Mouse (Mus musculus): ENCODE data around the gene Thtpa. TPM values are rescaled to one million over a fixed set of nuclear protein-coding genes. Genes with fewer than 3 reads are reported as not detected.
A peak's percentile ranks its signal among the peaks of the same experiment; 100 is the strongest.

Gene Thtpa
- polyA plus RNA-seq, 1 experiment from 2014 or later: 22.8 TPM

DNA sequence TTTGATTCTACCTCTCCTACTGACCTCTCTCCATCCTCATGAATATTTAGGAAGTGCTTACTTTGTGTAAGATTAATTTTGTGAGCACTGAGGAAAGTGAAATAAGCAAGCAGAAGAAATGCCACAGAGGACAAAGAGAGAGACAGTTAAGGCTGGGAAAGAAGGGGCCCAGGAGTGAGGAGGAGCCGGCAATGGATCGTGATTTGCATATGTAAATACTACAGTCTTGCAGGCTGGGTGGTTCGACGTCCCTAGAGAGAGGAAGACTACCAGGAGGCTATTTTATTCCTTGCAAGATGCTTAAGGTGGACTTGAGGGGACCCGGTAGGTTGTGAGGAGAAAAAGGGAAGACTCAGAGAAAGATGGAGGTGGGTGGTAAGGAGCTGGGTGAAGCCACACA is 13.5 kb upstream of the Thtpa start:
- H3K4me1 ChIP-seq: peaks cover 37% of the 10 kb centered on the region
- H3K27ac ChIP-seq (replicated peaks): no peak overlapping the region
- no peak overlapping the region for H3K4me3 ChIP-seq
- no peak for DNase-seq (ENCODE audit: low spot score)
- H3K36me3 ChIP-seq (replicated peaks): no peaks in the 10 kb centered on the region; the same call in 1 of the 2 replicates
- no peaks in the 10 kb centered on the region for H3K9me3 ChIP-seq
- H3K27me3 ChIP-seq (replicated peaks; ENCODE audit: low read depth, poor library complexity, severe bottlenecking): peaks cover 30% of the 10 kb centered on the region
- WGBS: 46% methylated on average over 5 of the region's 5 CpGs

GRCm38 (mm10) chr14:55083481-55083880 is 11.1 kb upstream of the Thtpa start:
- no peak for DNase-seq (ENCODE audit: low spot score)
- no peaks in the 10 kb centered on the region; the same call in 1 of the 2 replicates for H3K36me3 ChIP-seq (replicated peaks)
- 77% methylated on average over 6 of the region's 6 CpGs for WGBS
- peaks cover 41% of the 10 kb centered on the region for H3K4me1 ChIP-seq
- H3K27me3 ChIP-seq (replicated peaks; ENCODE audit: low read depth, poor library complexity, severe bottlenecking): peaks cover 7% of the 10 kb centered on the region
- no peaks in the 10 kb centered on the region for H3K9me3 ChIP-seq
- H3K27ac ChIP-seq (replicated peaks): no peak overlapping the region
- H3K4me3 ChIP-seq: no peak overlapping the region

- no peaks in the 10 kb centered on the region; the same call in 1 of the 2 replicates for H3K36me3 ChIP-seq (replicated peaks)
- 40% methylated on average over 9 of the region's 9 CpGs for WGBS
- no peak for DNase-seq (ENCODE audit: low spot score)
- H3K27me3 ChIP-seq (replicated peaks; ENCODE audit: low read depth, poor library complexity, severe bottlenecking): 0 out of 2 replicates have a peak, but pooled peaks cover 3% of the 10 kb centered on the region
- no peak overlapping the region for H3K4me3 ChIP-seq
- peak overlapping the region; percentile 5; the same call in 1 of the 2 replicates for H3K27ac ChIP-seq (replicated peaks)
- peaks cover 40% of the 10 kb centered on the region for H3K4me1 ChIP-seq
- no peaks in the 10 kb centered on the region for H3K9me3 ChIP-seq
Measured at GRCm38 (mm10) chr14:55085324-55086008, 9.1 kb upstream of the Thtpa start.

DNA sequence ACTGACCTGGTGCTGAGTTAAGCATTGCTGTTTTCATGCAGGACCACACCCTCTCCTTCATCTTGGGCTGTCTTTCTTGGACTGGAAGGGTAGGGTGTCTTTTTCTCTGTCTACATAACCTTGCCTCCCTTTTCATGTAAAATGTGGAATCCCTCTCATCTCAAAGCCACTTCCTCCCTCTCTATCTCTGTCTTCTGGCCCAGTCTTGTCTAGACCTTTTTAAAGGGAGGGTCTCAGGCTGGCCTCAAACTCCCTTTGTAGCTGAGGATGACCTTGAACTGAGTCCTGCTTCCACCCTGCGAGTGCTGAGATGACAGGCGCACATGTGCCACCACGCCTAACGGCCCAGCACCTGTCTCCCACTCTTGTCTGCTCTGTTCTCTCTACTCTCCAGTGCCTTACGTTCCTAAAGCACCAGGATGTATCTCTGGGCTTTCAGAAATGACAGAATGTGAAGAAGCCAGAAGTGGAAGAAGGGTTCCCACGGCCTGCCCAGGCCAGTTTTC is 8.5 kb upstream of the Thtpa start:
- DNase-seq (ENCODE audit: low spot score): no peak
- Histone ChIP-seq H3K27ac (replicated peaks) (no peak overlapping the region), H3K27me3 (replicated peaks; ENCODE audit: low read depth, poor library complexity, severe bottlenecking) (peaks cover 9% of the 10 kb centered on the region), H3K4me1 (peaks cover 46% of the 10 kb centered on the region), H3K9me3 (no peaks in the 10 kb centered on the region), H3K4me3 (no peak overlapping the region), H3K36me3 (replicated peaks) (no peaks in the 10 kb centered on the region; the same call in 1 of the 2 replicates)
- 87% methylated on average over 6 of the region's 6 CpGs for WGBS

DNA sequence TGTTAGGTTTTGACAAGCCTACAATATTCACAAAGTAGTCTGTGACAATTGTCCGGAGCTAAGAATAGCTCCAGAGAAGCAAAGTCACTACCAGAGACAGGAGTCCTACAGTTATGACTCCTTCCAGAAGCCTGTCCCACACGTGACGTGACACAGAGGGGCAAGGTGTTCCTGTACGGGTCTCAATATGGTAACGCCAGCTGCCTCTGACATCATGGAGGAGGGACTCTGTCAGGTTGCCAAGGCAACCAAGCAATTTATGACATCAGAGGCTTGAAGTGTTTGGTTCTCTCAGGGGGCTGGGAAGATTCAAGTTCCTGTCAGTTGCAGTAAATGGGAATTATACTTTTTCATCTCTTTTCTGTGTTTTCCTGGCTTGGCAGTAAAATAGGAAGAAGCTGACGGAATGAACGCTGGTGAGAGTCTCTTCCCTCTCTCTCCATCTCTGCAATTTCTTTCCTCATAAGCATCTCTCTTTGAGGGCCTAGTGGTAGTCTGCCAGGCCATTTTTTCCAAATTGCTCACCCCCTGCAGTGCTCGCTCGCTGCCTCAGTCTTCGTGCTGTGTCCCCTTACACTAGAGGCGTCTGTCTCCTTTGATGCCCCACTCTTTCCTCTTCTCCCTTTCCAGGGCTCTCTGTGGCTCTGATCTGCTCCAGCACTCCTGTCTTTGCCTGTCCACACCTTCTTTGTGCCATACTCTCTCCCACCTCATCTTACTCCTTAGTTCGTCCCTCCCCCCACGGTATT is 5.2 kb upstream of the Thtpa start:
- H3K4me1 ChIP-seq: peaks cover 61% of the 10 kb centered on the region
- no peak overlapping the region for H3K27ac ChIP-seq (replicated peaks)
- no peaks in the 10 kb centered on the region; the same call in 1 of the 2 replicates for H3K36me3 ChIP-seq (replicated peaks)
- H3K9me3 ChIP-seq: no peaks in the 10 kb centered on the region
- H3K4me3 ChIP-seq: no peak overlapping the region
- DNase-seq (ENCODE audit: low spot score): no peak
- 64% methylated on average over 13 of the region's 13 CpGs for WGBS
- peaks cover 14% of the 10 kb centered on the region for H3K27me3 ChIP-seq (replicated peaks; ENCODE audit: low read depth, poor library complexity, severe bottlenecking)

DNA sequence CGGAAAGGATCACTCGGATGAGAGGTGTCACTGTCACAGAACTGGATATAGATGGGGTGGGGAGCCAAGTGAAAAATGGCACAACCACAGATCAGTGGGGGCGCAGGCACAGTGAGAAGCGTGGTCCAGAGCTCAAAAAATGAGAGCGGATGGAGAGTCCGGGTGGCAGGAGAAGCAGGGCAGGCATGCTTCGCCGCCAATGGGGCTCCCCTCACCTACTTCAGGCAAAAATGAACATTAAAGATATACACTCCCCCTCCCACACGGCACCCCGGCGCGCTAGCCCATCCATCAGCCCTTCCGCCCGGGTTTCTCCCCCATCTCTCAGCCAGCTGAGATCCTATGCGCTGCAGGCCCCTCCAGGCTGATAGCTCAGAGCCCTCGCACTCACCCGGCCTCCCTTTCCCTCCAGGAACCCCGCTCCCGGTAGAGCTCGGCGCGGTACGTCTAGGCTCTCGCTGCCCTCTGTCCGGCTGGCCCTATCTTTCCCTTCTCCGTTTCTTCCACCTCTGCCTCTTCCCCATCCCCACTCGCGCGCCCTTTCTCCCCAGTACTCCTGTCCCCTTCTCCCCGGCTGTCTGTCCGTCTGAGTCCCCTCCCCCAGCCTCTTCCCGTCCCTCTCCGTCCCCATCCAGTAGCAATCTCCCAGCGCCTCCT is 3.2 kb upstream of the Thtpa start:
- Histone ChIP-seq H3K27me3 (replicated peaks; ENCODE audit: low read depth, poor library complexity, severe bottlenecking) (peaks cover 14% of the 10 kb centered on the region), H3K9me3 (no peaks in the 10 kb centered on the region), H3K27ac (replicated peaks) (peak overlapping the region; percentile 90), H3K4me3 (peak overlapping the region; percentile 76), H3K4me1 (peaks cover 66% of the 10 kb centered on the region), H3K36me3 (replicated peaks) (no peaks in the 10 kb centered on the region)
- WGBS: 3% methylated on average over 34 of the region's 34 CpGs
- DNase-seq (ENCODE audit: low spot score): peak; percentile 47

DNA sequence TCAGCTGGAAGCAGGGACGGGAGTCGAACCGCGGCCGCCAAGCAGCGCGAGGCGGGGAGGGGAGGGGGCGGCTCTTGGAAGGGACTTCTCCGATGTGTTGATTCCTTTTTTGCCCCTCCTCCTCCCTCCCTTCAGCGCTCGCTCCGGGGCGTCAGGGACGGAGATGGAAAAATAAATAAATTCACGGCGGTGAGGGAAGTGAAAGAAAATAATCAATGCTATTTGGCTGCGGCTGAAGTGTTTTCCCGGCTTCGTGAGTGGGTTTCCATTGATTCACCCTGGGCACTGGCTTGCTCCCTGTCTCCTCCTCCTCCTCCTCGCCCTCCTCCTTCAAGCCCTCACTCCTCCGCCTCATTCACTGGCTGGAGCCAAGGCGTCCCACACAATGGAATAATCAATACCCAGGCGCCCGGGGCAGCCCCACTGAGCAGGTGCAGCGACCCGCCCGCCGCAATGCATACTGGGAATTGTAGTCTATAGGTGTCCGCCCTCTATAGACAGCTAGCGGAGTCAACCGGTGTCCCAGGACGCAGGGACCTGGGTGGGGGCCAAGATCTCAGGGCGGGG is 2.5 kb upstream of the Thtpa start, which contains the start of gene Zfhx2:
Gene Zfhx2 (minus strand): TSS at position 314 of the 567 bp plus-strand sequence.
- Histone ChIP-seq H3K4me3 (peak within 1 kb of the TSS; percentile 76), H3K9me3 (no peaks in the 10 kb centered on the region), H3K4me1 (peaks cover 66% of the 10 kb centered on the region), H3K27ac (replicated peaks) (peak within 1 kb of the TSS; percentile 90), H3K36me3 (replicated peaks) (peaks cover 4% of the 10 kb centered on the region), H3K27me3 (replicated peaks; ENCODE audit: low read depth, poor library complexity, severe bottlenecking) (peaks cover 14% of the 10 kb centered on the region)
- WGBS: under 1% methylated on average over 34 of the region's 34 CpGs
- DNase-seq (ENCODE audit: low spot score): peak; percentile 96

- peaks cover 14% of the 10 kb centered on the region for H3K27me3 ChIP-seq (replicated peaks; ENCODE audit: low read depth, poor library complexity, severe bottlenecking)
- peak overlapping the region; percentile 77; the same call in 1 of the 2 replicates for H3K4me3 ChIP-seq
- no peaks in the 10 kb centered on the region for H3K9me3 ChIP-seq
- H3K4me1 ChIP-seq: peaks cover 65% of the 10 kb centered on the region
- DNase-seq (ENCODE audit: low spot score): no peak
- no peak overlapping the region for H3K27ac ChIP-seq (replicated peaks)
- peaks cover 21% of the 10 kb centered on the region for H3K36me3 ChIP-seq (replicated peaks)
- 38% methylated on average over 6 of the region's 6 CpGs for WGBS
Measured at GRCm38 (mm10) chr14:55093927-55094326, 657 bp upstream of the Thtpa start.

DNA sequence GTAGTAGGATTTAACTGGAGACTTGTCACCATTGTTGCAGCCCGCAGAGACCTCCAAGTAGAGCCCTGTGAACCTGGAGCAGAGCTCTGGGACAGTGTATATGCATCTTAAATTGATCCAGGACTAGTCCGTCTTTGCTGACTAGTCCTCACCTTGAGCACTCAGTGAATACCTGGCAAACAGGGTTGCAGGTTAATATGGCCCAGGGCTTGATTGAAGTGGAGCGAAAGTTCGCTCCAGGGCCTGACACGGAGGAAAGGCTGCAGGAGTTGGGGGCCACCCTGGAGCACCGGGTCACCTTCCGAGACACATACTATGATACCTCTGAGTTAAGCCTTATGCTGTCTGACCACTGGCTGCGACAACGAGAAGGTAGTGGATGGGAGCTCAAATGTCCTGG is 679 bp downstream of the Thtpa start:
- WGBS: 58% methylated on average over 9 of the region's 9 CpGs

DNA sequence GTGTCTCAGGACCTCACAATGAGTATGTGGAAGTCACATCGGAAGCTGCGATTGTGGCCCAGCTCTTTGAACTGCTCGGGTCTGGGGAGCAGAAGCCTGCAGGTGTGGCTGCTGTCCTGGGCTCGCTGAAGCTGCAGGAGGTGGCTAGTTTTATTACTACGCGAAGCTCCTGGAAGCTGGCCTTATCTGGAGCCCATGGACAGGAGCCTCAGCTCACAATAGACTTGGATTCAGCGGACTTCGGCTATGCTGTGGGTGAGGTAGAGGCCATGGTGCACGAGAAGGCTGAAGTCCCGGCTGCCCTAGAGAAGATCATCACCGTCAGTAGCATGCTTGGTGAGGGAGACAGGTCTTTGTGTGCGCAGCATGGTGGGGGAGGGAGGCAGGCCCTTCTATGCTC is 1.1 kb downstream of the Thtpa start:
- no peak for DNase-seq (ENCODE audit: low spot score)
- H3K27ac ChIP-seq (replicated peaks): peak overlapping the region; percentile 93
- peaks cover 33% of the 10 kb centered on the region for H3K36me3 ChIP-seq (replicated peaks)
- no peaks in the 10 kb centered on the region for H3K9me3 ChIP-seq
- H3K27me3 ChIP-seq (replicated peaks; ENCODE audit: low read depth, poor library complexity, severe bottlenecking): peaks cover 9% of the 10 kb centered on the region
- peak overlapping the region; percentile 77 for H3K4me3 ChIP-seq
- H3K4me1 ChIP-seq: peaks cover 51% of the 10 kb centered on the region
- 74% methylated on average over 12 of the region's 12 CpGs for WGBS

More for the DNA sequence above, 679 bp downstream of the Thtpa start:
- H3K9me3 ChIP-seq: no peaks in the 10 kb centered on the region
- DNase-seq (ENCODE audit: low spot score): no peak
- peak overlapping the region; percentile 77 for H3K4me3 ChIP-seq
- H3K27me3 ChIP-seq (replicated peaks; ENCODE audit: low read depth, poor library complexity, severe bottlenecking): peaks cover 13% of the 10 kb centered on the region
- peaks cover 30% of the 10 kb centered on the region for H3K36me3 ChIP-seq (replicated peaks)
- H3K4me1 ChIP-seq: peaks cover 55% of the 10 kb centered on the region
- H3K27ac ChIP-seq (replicated peaks): peak overlapping the region; percentile 93

DNA sequence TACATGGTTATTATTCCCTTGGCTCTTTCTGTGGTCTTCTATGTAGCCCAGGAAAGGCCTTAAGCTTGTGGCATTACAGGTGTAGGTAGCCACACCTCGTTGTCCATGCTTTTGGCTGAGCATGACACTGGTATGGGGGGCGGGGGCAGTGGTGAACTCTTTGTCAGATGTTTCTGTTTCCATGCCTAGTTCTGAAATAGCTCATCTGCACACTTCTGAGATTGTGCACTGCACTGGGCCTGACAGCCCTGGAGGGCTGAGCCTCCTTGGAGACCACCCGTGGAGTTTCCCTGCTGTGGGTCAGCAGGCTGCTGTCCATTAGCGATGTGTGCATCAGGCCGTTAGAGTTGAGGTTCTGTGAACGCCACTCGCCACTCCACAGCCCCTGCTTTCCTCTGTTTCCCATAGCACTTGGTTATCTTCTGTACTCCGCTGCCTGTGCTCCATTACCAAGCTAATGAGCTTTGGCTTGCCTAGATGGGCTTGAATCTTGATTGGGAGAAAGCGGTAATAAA is 2.0 kb downstream of the Thtpa start:
- Histone ChIP-seq H3K36me3 (replicated peaks) (peaks cover 39% of the 10 kb centered on the region), H3K4me1 (peaks cover 42% of the 10 kb centered on the region), H3K9me3 (no peaks in the 10 kb centered on the region), H3K4me3 (peak overlapping the region; percentile 21; the same call in 1 of the 2 replicates), H3K27ac (replicated peaks) (peak overlapping the region; percentile 16; the same call in 1 of the 2 replicates), H3K27me3 (replicated peaks; ENCODE audit: low read depth, poor library complexity, severe bottlenecking) (0 out of 2 replicates have a peak, but pooled peaks cover 5% of the 10 kb centered on the region)
- no peak for DNase-seq (ENCODE audit: low spot score)
- 62% methylated on average over 9 of the region's 9 CpGs for WGBS
